Mouse (Mus musculus) small intestine, adult 2 months (tissue): ENCODE results near the gene Gm20547. TPM values are rescaled to one million over a fixed set of nuclear protein-coding genes. Genes with fewer than 3 reads are reported as not detected.

Experiments used
- H3K27ac ChIP-seq: fragments of 200-500 bp; 2 replicates; pipeline ENCODE4 v1.5.1; 2012; ENCODE audit warnings: low read depth, low read length, control low read depth, inconsistent platforms; ENCODE audit not compliant: insufficient read depth
- H3K27me3 ChIP-seq: fragments of 200-500 bp; 2 replicates; pipeline ENCODE4 v1.6.1; 2012; ENCODE audit warnings: mild to moderate bottlenecking, moderate library complexity, low read length, inconsistent platforms; ENCODE audit not compliant: control insufficient read depth, insufficient read depth
- H3K36me3 ChIP-seq: fragments of 200-500 bp; 2 replicates; pipeline ENCODE4 v1.6.1; 2012; ENCODE audit warnings: mild to moderate bottlenecking, low read length, control low read depth, inconsistent platforms; ENCODE audit not compliant: control insufficient read depth, insufficient read depth
- H3K4me1 ChIP-seq: fragments of 200-500 bp; 2 replicates; pipeline ENCODE4 v1.6.1; 2012; ENCODE audit warnings: low read length, inconsistent platforms, mixed read lengths; ENCODE audit not compliant: control insufficient read depth, insufficient read depth, insufficient read length
- H3K4me3 ChIP-seq: fragments of 200-500 bp; 2 replicates; pipeline ENCODE4 v1.5.1; 2012; ENCODE audit warnings: low read depth, mild to moderate bottlenecking, control low read depth, inconsistent platforms, low read length, moderate library complexity
- CTCF ChIP-seq: fragments of 200-500 bp; IDR thresholded peaks from 2 replicates; pipeline ENCODE4 v1.5.1; 2012; ENCODE audit warnings: low read depth, mild to moderate bottlenecking, control low read depth, inconsistent platforms, low read length, moderate library complexity, mixed read lengths; ENCODE audit not compliant: insufficient replicate concordance, insufficient read length; ENCODE audit errors: extremely low read depth
- POLR2A ChIP-seq: fragments of 200-500 bp; IDR thresholded peaks from 2 replicates; pipeline ENCODE4 v1.6.1; 2012; ENCODE audit warnings: low read depth, mild to moderate bottlenecking, control low read depth, inconsistent platforms, low read length, moderate library complexity
- WGBS: fragments of 180-500 bp; shearing (Covaris S2); methylation state at CpG from one replicate; pipeline ENCODE4 v1.1.7; 2018; 5-methylcytosine and 5-hydroxymethylcytosine counted together
- polyA plus RNA-seq: library from polyadenylated mRNA; depleted of rRNA; stranded (reverse); fragments of >200 nt; gene quantifications from 2 replicates; pipeline ENCODE4 v1.2.3, GENCODE M21; 2012

Gene Gm20547
- polyA plus RNA-seq, 1 experiment: not detected

GRCm38 (mm10) chr17:34862416-34863081 lies 19.3 kb downstream of the Gm20547 start, which contains the start of gene Cfb:
Gene Cfb (minus strand): TSS chr17:34862518.
- peak within 1 kb of the TSS; percentile 97 for H3K27ac ChIP-seq
- 15% methylated on average over 8 of the region's 8 CpGs for WGBS

GRCm38 (mm10) chr17:34861704-34862415 lies 20.0 kb downstream of the Gm20547 start:
- Histone ChIP-seq H3K36me3 (peaks cover 27% of the 10 kb centered on the region), H3K27me3 (no peaks in the 10 kb centered on the region), H3K4me3 (peak overlapping the region; percentile 62), H3K4me1 (peaks cover 29% of the 10 kb centered on the region; the same call in 1 of the 2 replicates), H3K27ac (peak overlapping the region; percentile 97)
- 31% methylated on average over 13 of the region's 13 CpGs for WGBS
- no peak for TF ChIP-seq POLR2A
- no peak for TF ChIP-seq CTCF

More at GRCm38 (mm10) chr17:34862416-34863081, 19.3 kb downstream of the Gm20547 start, which contains the start of gene Cfb:
- H3K4me3 ChIP-seq: peak within 1 kb of the TSS; percentile 62
- peaks cover 21% of the 10 kb centered on the region for H3K36me3 ChIP-seq
- TF ChIP-seq CTCF (0 out of 2 replicates have a peak, but pooled peaks have one; percentile 8), POLR2A (no peak)
- no peaks in the 10 kb centered on the region for H3K27me3 ChIP-seq
- peaks cover 29% of the 10 kb centered on the region; the same call in 1 of the 2 replicates for H3K4me1 ChIP-seq

- 68% methylated on average over 9 of the region's 9 CpGs for WGBS
- Histone ChIP-seq H3K27me3 (no peaks in the 10 kb centered on the region), H3K36me3 (peaks cover 34% of the 10 kb centered on the region), H3K4me3 (peak overlapping the region; percentile 62), H3K27ac (no peak overlapping the region), H3K4me1 (peaks cover 29% of the 10 kb centered on the region; the same call in 1 of the 2 replicates)
- TF ChIP-seq CTCF: no peak
- TF ChIP-seq POLR2A: no peak
These were observed 21.3 kb downstream of the Gm20547 start for GRCm38 (mm10) chr17:34860514-34860913.

GRCm38 (mm10) chr17:34858670-34859069 lies 23.2 kb downstream of the Gm20547 start:
- no peak overlapping the region for H3K27ac ChIP-seq

GRCm38 (mm10) chr17:34855825-34856224 lies 26.0 kb downstream of the Gm20547 start:
- TF ChIP-seq CTCF: peak; percentile 89; the same call in 1 of the 2 replicates
- TF ChIP-seq POLR2A: no peak
- H3K27ac ChIP-seq: no peak overlapping the region
- no peaks in the 10 kb centered on the region for H3K27me3 ChIP-seq
- peaks cover 12% of the 10 kb centered on the region; the same call in 1 of the 2 replicates for H3K4me1 ChIP-seq
- 31% methylated on average over 3 of the region's 3 CpGs for WGBS
- H3K36me3 ChIP-seq: peaks cover 54% of the 10 kb centered on the region
- no peak overlapping the region for H3K4me3 ChIP-seq

More at GRCm38 (mm10) chr17:34858670-34859069, 23.2 kb downstream of the Gm20547 start:
- Histone ChIP-seq H3K36me3 (peaks cover 50% of the 10 kb centered on the region), H3K27me3 (no peaks in the 10 kb centered on the region), H3K4me3 (no peak overlapping the region), H3K4me1 (peaks cover 25% of the 10 kb centered on the region; the same call in 1 of the 2 replicates)
- WGBS: 77% methylated on average over 4 of the region's 4 CpGs
- TF ChIP-seq CTCF: no peak
- TF ChIP-seq POLR2A: no peak

- Histone ChIP-seq H3K27me3 (no peaks in the 10 kb centered on the region), H3K36me3 (peaks cover 50% of the 10 kb centered on the region), H3K4me1 (peaks cover 4% of the 10 kb centered on the region; the same call in 1 of the 2 replicates), H3K27ac (no peak overlapping the region), H3K4me3 (no peak overlapping the region)
- WGBS: 43% methylated on average over 3 of the region's 3 CpGs
- TF ChIP-seq POLR2A (no peak), CTCF (no peak)
These were observed 27.1 kb downstream of the Gm20547 start for GRCm38 (mm10) chr17:34854761-34855160.

- no peaks in the 10 kb centered on the region for H3K27me3 ChIP-seq
- TF ChIP-seq CTCF: no peak
- no peak for TF ChIP-seq POLR2A
- peaks cover 40% of the 10 kb centered on the region for H3K36me3 ChIP-seq
- no peak overlapping the region for H3K27ac ChIP-seq
- H3K4me3 ChIP-seq: no peak overlapping the region
- WGBS: 81% methylated on average over 8 of the region's 8 CpGs
- peaks cover 7% of the 10 kb centered on the region; the same call in 1 of the 2 replicates for H3K4me1 ChIP-seq
These were observed 28.3 kb downstream of the Gm20547 start for GRCm38 (mm10) chr17:34853511-34853910.
